Mouse (Mus musculus) intestine, embryonic 14.5 days (tissue): ENCODE measurements around the gene Slc4a8. TPM values are rescaled to one million over a fixed set of nuclear protein-coding genes. Genes with fewer than 3 reads are reported as not detected.
A peak's percentile ranks its signal among the peaks of the same experiment; 100 is the strongest.

Source experiments
- ATAC-seq: fragments of 200-750 bp; cut with Nextera tagmentation; replicated peaks from 2 replicates; pipeline ENCODE4 v1.8.0; 2017; ENCODE audit warnings: low read depth, moderate number of reproducible peaks, moderate TSS enrichment, moderate library complexity; ENCODE audit not compliant: low FRiP score, low TSS enrichment
- DNase-seq: peaks from one replicate; pipeline ENCODE4 v3.0.0-alpha.2; 2018; ENCODE audit warnings: low spot score
- H3K27ac ChIP-seq: fragments of 300-500 bp; sonication (generic); 2 replicates; pipeline ENCODE4 v1.5.1; 2014; ENCODE audit warnings: low read depth, mild to moderate bottlenecking, control low read depth
- H3K27me3 ChIP-seq: fragments of 300-500 bp; sonication (generic); replicated peaks from 2 replicates; pipeline ENCODE4 v1.6.1; 2014; ENCODE audit warnings: low read length, control low read depth; ENCODE audit not compliant: control insufficient read depth, insufficient read depth
- H3K36me3 ChIP-seq: fragments of 300-500 bp; sonication (generic); 2 replicates; pipeline ENCODE4 v1.6.1; 2014; ENCODE audit warnings: low read length, control low read depth; ENCODE audit not compliant: control insufficient read depth, insufficient read depth
- H3K4me1 ChIP-seq: fragments of 300-500 bp; sonication (generic); replicated peaks from 2 replicates; pipeline ENCODE4 v1.6.1; 2014; ENCODE audit warnings: low read length, control low read depth, mixed read lengths; ENCODE audit not compliant: control insufficient read depth, insufficient read depth
- H3K4me2 ChIP-seq: fragments of 300-500 bp; sonication (generic); 2 replicates; pipeline ENCODE4 v1.6.1; 2014; ENCODE audit warnings: low read length
- H3K4me3 ChIP-seq: fragments of 300-500 bp; sonication (generic); 2 replicates; pipeline ENCODE4 v1.5.1; 2014; ENCODE audit warnings: low read depth, low read length, control low read depth, mixed read lengths
- H3K9ac ChIP-seq: fragments of 300-500 bp; sonication (generic); 2 replicates; pipeline ENCODE4 v1.6.1; 2014; ENCODE audit warnings: mild to moderate bottlenecking, low read length
- H3K9me3 ChIP-seq: fragments of 300-500 bp; sonication (generic); 2 replicates; pipeline ENCODE4 v1.6.1; 2016; ENCODE audit warnings: low read length, control low read depth; ENCODE audit not compliant: control insufficient read depth
- WGBS: fragments of 180-500 bp; shearing (Covaris S2); extraction: QIAGEN DNeasy Blood & Tissue Kit; methylation state at CpG from one replicate; pipeline ENCODE4 v1.1.7; 2014; 5-methylcytosine and 5-hydroxymethylcytosine counted together
- polyA plus RNA-seq: library from polyadenylated mRNA; unstranded; fragments of >200 nt; fragmentation: Nextera tagmentation; extraction: Ambion mirVana; gene quantifications from 2 replicates; pipeline ENCODE4 v1.2.1, GENCODE M21; 2014

The Slc4a8 gene
- polyA plus RNA-seq, 1 experiment from 2014 or later = 5.4 TPM

DNA sequence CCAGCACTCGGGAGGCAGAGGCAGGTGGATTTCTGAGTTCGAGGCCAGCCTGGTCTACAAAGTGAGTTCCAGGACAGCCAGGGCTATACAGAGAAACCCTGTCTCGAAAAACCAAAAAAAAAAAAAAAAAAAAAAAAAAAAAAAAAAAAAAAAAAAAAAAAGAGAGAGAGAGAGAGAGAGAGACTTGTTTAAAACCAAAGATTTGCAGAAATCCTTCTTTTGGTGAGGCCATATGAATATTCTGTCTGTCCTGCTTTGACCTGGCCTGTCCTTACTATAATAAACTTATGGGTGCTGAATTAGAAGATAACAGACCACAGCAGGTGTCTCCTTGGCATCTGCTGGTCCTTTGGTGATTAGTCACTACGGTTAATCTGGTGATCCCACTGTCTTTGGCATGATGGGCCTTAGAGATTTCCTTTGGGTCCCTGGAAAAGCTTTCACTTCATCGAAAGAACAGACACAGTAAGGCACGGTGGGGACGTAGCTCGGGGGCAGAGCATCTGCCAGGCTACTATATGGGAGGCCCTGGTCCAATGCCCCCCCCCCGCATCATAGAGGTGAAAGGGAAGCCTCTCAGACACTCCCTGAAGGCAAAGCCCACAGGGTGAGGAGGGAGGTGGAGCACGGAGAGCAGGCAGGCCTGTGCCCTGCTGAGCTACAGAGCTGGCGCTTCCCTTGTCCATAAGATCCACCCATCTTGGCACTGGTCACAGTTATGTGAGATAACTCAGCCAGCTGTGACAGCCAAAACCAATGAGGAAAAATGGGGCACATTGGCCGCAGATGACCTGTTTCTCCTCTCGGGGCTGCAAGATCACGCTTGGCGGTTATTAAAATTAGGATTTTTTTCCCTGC lies 26.2 kb upstream of the Slc4a8 start:
- WGBS = 84% methylated on average over 14 of the region's 15 CpGs
- DNase-seq (peak; percentile 38), ATAC-seq (no peak)
- Histone ChIP-seq H3K4me1 (0 out of 2 replicates have a peak, but pooled peaks cover 3% of the 10 kb centered on the region), H3K27me3 (peaks cover 16% of the 10 kb centered on the region), H3K9ac (no peak overlapping the region), H3K4me3 (no peak overlapping the region), H3K36me3 (no peaks in the 10 kb centered on the region), H3K27ac (no peak overlapping the region), H3K9me3 (no peaks in the 10 kb centered on the region), H3K4me2 (no peak overlapping the region)

DNA sequence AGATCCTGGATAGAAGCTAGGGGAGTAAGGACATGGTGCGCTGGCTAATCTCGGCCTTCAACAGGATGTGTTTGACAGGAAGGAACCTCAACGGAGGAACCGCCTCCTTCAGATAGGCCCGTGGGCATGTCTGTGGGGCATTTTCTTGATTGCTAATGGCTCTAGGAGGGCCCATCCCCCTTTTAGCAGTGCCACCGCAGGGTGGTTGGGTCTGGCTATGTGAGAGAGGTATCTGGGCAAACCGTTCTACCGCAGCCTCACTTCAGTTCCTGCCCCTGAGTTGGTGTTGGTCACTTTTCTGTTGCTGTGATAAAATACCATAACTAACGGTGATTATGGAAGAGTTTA lies 25.6 kb upstream of the Slc4a8 start:
- ATAC-seq = no peak
- H3K4me2 ChIP-seq = no peak overlapping the region
- H3K27me3 ChIP-seq = peaks cover 11% of the 10 kb centered on the region
- no peak overlapping the region for H3K4me3 ChIP-seq
- H3K9me3 ChIP-seq = no peaks in the 10 kb centered on the region
- no peak overlapping the region for H3K27ac ChIP-seq
- H3K36me3 ChIP-seq = no peaks in the 10 kb centered on the region
- H3K9ac ChIP-seq = no peak overlapping the region
- H3K4me1 ChIP-seq = 0 out of 2 replicates have a peak, but pooled peaks cover 3% of the 10 kb centered on the region
- 80% methylated on average over 9 of the region's 9 CpGs for WGBS
- DNase-seq = peak; percentile 48

DNA sequence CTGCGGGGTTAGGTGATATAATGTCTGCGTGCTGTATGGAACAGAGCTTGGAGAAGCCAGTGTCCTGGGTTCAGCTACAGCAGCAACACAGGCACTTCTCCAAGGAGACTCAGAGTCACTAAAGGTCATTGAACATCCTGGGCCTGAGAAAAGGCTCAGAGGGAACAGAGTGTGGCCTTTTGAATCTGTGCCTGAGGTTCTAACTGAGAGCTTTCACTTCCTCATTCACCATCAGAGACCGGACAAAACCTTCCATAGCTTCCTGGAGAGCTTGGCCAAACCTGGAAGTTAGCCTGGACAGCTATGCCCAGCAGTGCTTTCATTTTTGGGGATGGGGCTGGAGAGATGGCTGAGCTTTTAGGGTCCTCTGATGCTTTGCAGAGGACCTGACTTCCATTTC lies 23.9 kb upstream of the Slc4a8 start:
- Histone ChIP-seq H3K4me2 (no peak overlapping the region), H3K9me3 (no peaks in the 10 kb centered on the region), H3K36me3 (no peaks in the 10 kb centered on the region), H3K9ac (no peak overlapping the region), H3K27me3 (no peaks in the 10 kb centered on the region), H3K27ac (no peak overlapping the region), H3K4me1 (no peaks in the 10 kb centered on the region), H3K4me3 (no peak overlapping the region)
- WGBS = 85% methylated on average over 3 of the region's 3 CpGs
- DNase-seq (peak; percentile 29), ATAC-seq (no peak)

DNA sequence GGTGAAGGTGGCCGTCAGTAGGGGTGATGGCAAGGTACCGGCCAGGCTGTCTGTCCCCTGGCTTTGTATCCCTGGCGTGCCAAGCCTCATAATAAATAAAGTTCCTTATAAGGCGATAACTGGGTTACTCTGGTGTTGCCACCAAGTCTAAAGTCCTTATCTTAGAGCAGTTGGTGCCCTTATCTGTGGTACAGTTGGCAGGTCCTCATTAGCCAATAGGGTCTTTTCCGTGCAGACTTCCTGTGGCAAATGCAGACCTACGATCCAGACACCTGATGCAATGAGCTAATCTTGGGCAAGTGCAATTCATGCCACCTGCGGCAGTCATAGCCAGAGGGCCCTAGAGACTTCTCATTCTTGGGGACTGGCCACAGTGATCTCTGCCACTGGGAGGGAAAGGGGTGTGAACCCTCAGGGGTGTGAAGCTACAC lies 23.2 kb upstream of the Slc4a8 start:
- ATAC-seq = no peak
- Histone ChIP-seq H3K4me2 (no peak overlapping the region), H3K9me3 (no peaks in the 10 kb centered on the region), H3K27me3 (no peaks in the 10 kb centered on the region), H3K36me3 (no peaks in the 10 kb centered on the region), H3K9ac (no peak overlapping the region), H3K4me1 (no peaks in the 10 kb centered on the region), H3K27ac (no peak overlapping the region), H3K4me3 (no peak overlapping the region)
- peak; percentile 32 for DNase-seq
- WGBS = 85% methylated on average over 7 of the region's 7 CpGs

DNA sequence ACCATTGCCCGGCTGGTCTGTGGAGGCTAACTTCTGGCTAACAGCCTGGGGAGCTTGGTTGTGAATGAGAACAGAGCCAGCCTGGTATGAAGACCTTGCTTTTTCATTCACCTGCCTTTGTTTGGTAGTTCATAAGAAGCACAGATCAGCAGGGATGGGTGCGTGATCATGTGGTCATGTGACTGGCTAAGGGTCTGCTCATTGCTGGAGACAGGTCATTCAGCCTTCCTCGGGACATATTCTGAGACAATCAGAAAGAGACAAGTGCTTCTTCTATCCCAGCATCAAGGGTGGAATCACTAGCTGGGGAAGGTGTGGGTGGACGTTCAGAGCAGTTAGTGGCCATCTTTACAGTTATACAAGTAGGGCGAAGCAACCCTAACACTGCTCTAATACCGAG lies 22.1 kb upstream of the Slc4a8 start:
- H3K27me3 ChIP-seq = no peaks in the 10 kb centered on the region
- WGBS = 82% methylated on average over 6 of the region's 6 CpGs
- no peak overlapping the region for H3K9ac ChIP-seq
- H3K9me3 ChIP-seq = no peaks in the 10 kb centered on the region
- H3K4me1 ChIP-seq = no peaks in the 10 kb centered on the region
- H3K4me3 ChIP-seq = no peak overlapping the region
- H3K4me2 ChIP-seq = no peak overlapping the region
- no peaks in the 10 kb centered on the region for H3K36me3 ChIP-seq
- no peak overlapping the region for H3K27ac ChIP-seq
- DNase-seq = peak; percentile 7
- no peak for ATAC-seq

DNA sequence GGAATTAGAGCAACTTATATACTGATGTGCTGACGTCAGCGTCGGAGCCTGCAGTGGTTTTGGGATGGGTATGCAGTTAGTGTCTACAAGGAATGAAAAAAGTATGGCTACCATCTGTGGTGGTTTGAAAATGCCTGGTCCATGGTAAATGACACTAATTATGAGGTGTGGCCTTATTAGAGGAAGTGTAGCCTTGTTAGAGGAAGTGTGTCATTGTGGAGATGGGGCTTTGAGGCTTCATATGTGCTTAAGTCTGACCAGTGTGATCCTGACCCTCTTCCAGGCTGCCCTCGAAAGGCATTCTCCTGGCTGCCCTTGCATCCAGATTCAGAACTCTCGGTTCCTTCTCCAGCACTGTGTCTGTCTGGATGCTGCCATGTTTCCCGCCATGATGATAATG lies 18.3 kb upstream of the Slc4a8 start:
- ATAC-seq = no peak

DNA sequence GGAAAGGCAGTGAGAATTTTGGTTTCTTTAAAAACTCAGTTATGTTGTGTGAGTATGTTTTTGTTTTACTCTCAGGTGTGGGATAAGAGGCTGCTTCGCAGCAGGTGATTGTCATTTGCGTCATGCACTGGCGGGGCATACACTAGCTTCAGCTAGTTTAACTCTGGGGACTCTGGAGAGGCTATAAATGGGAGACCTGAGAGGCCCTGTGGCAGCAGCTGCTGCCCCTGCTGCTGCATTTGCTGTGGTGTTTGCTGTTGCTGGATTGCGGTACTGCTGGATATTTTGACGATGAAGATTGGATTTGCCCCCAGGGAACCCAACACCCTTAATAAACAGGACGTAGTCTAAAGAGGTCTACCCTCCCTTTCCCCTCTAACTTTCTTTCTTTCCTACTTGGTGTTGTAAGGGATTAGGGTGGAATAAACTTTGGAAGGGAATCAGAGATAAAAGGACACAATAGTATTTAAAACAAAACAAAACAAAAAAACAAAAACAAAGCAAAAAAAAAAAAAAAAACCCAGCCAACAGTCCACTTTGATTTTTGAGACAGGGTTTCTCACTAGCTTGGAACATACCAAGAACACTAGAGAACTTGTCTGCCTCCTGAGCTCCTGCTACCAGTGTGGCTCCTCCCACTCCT lies 14.9 kb upstream of the Slc4a8 start:
- ATAC-seq (no peak), DNase-seq (peak; percentile 52)
- H3K9ac ChIP-seq = no peak overlapping the region
- H3K27ac ChIP-seq = no peak overlapping the region; the same call in 1 of the 2 replicates
- 28% methylated on average over 6 of the region's 6 CpGs for WGBS
- H3K36me3 ChIP-seq = no peaks in the 10 kb centered on the region
- H3K9me3 ChIP-seq = no peaks in the 10 kb centered on the region
- 0 out of 2 replicates have a peak, but pooled peaks cover 8% of the 10 kb centered on the region for H3K4me1 ChIP-seq
- H3K4me3 ChIP-seq = peak overlapping the region; percentile 11; the same call in 1 of the 2 replicates
- H3K27me3 ChIP-seq = no peaks in the 10 kb centered on the region
- H3K4me2 ChIP-seq = peak overlapping the region; percentile 67

More for the DNA sequence above, 18.3 kb upstream of the Slc4a8 start:
- no peak overlapping the region for H3K9ac ChIP-seq
- H3K4me2 ChIP-seq = no peak overlapping the region
- no peaks in the 10 kb centered on the region for H3K9me3 ChIP-seq
- DNase-seq = peak; percentile 33
- no peak overlapping the region for H3K4me3 ChIP-seq
- no peaks in the 10 kb centered on the region for H3K36me3 ChIP-seq
- H3K4me1 ChIP-seq = 0 out of 2 replicates have a peak, but pooled peaks cover 4% of the 10 kb centered on the region
- H3K27me3 ChIP-seq = no peaks in the 10 kb centered on the region
- no peak overlapping the region for H3K27ac ChIP-seq
- WGBS = 90% methylated on average over 6 of the region's 6 CpGs

DNA sequence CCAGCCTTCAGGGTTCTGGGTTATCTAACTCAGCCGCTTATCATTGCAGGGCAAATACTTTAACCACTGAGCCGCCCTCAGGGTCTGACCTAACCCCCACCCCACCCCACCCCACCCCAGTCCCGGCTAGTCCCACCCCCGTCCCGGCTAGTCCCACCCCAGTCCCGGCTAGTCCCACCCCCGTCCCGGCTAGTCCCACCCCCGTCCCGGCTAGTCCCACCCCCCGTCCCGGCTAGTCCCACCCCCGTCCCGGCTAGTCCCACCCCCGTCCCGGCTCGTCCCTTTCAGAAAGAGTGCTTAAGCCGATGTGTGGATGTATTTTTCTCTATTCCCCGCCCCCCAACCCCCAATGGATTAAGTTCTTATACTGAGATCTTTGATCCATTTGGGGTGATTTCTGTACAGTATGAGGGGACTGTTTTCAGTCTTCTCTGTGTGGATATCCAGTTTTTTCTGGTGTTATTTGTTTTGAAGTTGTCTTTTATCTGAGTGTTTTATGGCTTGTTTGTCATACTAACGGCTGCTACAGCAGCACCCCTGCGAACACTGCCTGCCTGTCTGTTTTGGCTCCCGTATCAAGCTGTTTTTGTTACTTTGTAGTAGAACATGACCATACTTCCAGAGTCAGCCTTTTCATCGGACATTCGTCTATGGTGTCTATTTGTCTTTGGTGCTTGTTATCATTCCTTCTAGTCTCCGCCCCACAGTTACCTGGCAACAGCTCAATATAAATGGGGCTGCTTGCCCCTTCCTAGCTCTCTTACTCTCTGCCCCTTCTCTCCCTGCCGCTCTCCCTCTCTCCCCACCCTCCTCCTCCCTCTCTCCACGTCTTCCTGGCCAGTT lies 14.2 kb upstream of the Slc4a8 start:
- 0 out of 2 replicates have a peak, but pooled peaks cover 8% of the 10 kb centered on the region for H3K4me1 ChIP-seq
- ATAC-seq = peak; percentile 84

More for the DNA sequence above, 14.2 kb upstream of the Slc4a8 start:
- Histone ChIP-seq H3K9me3 (no peaks in the 10 kb centered on the region), H3K4me3 (peak overlapping the region; percentile 31), H3K27me3 (no peaks in the 10 kb centered on the region), H3K27ac (peak overlapping the region; percentile 70), H3K36me3 (no peaks in the 10 kb centered on the region), H3K9ac (no peak overlapping the region), H3K4me2 (peak overlapping the region; percentile 67)
- 5% methylated on average over 27 of the region's 27 CpGs for WGBS
- peak; percentile 63 for DNase-seq
